Mouse (Mus musculus) limb, embryonic 12.5 days (tissue): ENCODE measurements around the gene Shisa3. TPM values are rescaled to one million over a fixed set of nuclear protein-coding genes. Genes with fewer than 3 reads are reported as not detected.

Experiments
- ATAC-seq: fragments of 200-750 bp; cut with Nextera tagmentation; 2 replicates; pipeline ENCODE4 v1.8.0; 2017; ENCODE audit warnings: low read depth, moderate TSS enrichment; ENCODE audit not compliant: insufficient number of reproducible peaks, insufficient read depth, low FRiP score, low TSS enrichment
- H3K27ac ChIP-seq: fragments of 300-500 bp; sonication (generic); 2 replicates; pipeline ENCODE4 v1.5.1; 2016; ENCODE audit warnings: mild to moderate bottlenecking, moderate library complexity
- H3K27me3 ChIP-seq: fragments of 300-500 bp; sonication (generic); 2 replicates; pipeline ENCODE4 v1.6.1; 2016; ENCODE audit warnings: mild to moderate bottlenecking, moderate library complexity
- H3K36me3 ChIP-seq: fragments of 300-500 bp; sonication (generic); 2 replicates; pipeline ENCODE4 v1.6.1; 2016; ENCODE audit warnings: mild to moderate bottlenecking, moderate library complexity
- H3K4me1 ChIP-seq: fragments of 300-500 bp; sonication (generic); replicated peaks from 2 replicates; pipeline ENCODE4 v1.6.1; 2016
- H3K4me2 ChIP-seq: fragments of 300-500 bp; sonication (generic); 2 replicates; pipeline ENCODE4 v1.6.1; 2016; ENCODE audit warnings: mild to moderate bottlenecking, moderate library complexity
- H3K4me3 ChIP-seq: fragments of 300-500 bp; sonication (generic); replicated peaks from 2 replicates; pipeline ENCODE4 v1.5.1; 2016; ENCODE audit warnings: mild to moderate bottlenecking
- H3K9ac ChIP-seq: fragments of 300-500 bp; sonication (generic); replicated peaks from 2 replicates; pipeline ENCODE4 v1.6.1; 2016; ENCODE audit warnings: mild to moderate bottlenecking, moderate library complexity
- H3K9me3 ChIP-seq: fragments of 300-500 bp; sonication (generic); 2 replicates; pipeline ENCODE4 v1.6.1; 2016; ENCODE audit warnings: mild to moderate bottlenecking, moderate library complexity
- WGBS: fragments of 180-500 bp; shearing (Covaris S2); methylation state at CpG from one replicate; pipeline ENCODE4 v1.1.7; 2016; 5-methylcytosine and 5-hydroxymethylcytosine counted together
- microRNA-seq: library from miRNA; unstranded; fragments of <30 nt; microRNA quantifications from one replicate; pipeline ENCODE4, GENCODE M21; 2017
- polyA plus RNA-seq: library from polyadenylated mRNA; unstranded; fragments of >200 nt; fragmentation: Nextera tagmentation; extraction: Ambion mirVana; gene quantifications from 2 replicates; pipeline ENCODE4 v1.2.1, GENCODE M21; 2016

Gene Shisa3
- polyA plus RNA-seq, 1 experiment from 2014 or later: 9.2 TPM

GRCm38 (mm10) chr5:67654572-67654971 lies 46.9 kb downstream of the Shisa3 start:
- Histone ChIP-seq H3K36me3 (no peaks in the 10 kb centered on the region), H3K4me1 (peaks cover 8% of the 10 kb centered on the region), H3K27ac (no peak overlapping the region), H3K4me3 (no peak overlapping the region), H3K27me3 (peaks cover 10% of the 10 kb centered on the region; the same call in 1 of the 2 replicates), H3K4me2 (no peak overlapping the region), H3K9ac (no peak overlapping the region), H3K9me3 (no peaks in the 10 kb centered on the region)
- no peak for ATAC-seq
- WGBS: 80% methylated on average over 5 of the region's 5 CpGs

GRCm38 (mm10) chr5:67655696-67656519 lies 48.2 kb downstream of the Shisa3 start:
- Histone ChIP-seq H3K27me3 (0 out of 2 replicates have a peak, but pooled peaks cover 6% of the 10 kb centered on the region), H3K4me1 (peaks cover 8% of the 10 kb centered on the region), H3K36me3 (no peaks in the 10 kb centered on the region), H3K27ac (no peak overlapping the region), H3K4me2 (no peak overlapping the region), H3K9me3 (no peaks in the 10 kb centered on the region), H3K9ac (no peak overlapping the region), H3K4me3 (no peak overlapping the region)
- no peak for ATAC-seq
- 65% methylated on average over 14 of the region's 14 CpGs for WGBS

- H3K27me3 ChIP-seq: 0 out of 2 replicates have a peak, but pooled peaks cover 6% of the 10 kb centered on the region
These were observed 49.2 kb downstream of the Shisa3 start for GRCm38 (mm10) chr5:67656821-67657259.

GRCm38 (mm10) chr5:67659864-67660263 lies 52.2 kb downstream of the Shisa3 start:
- H3K4me1 ChIP-seq: peaks cover 13% of the 10 kb centered on the region
- no peak overlapping the region for H3K4me2 ChIP-seq
- H3K27ac ChIP-seq: no peak overlapping the region
- H3K27me3 ChIP-seq: 0 out of 2 replicates have a peak, but pooled peaks cover 3% of the 10 kb centered on the region
- no peak overlapping the region for H3K9ac ChIP-seq
- ATAC-seq: no peak
- H3K9me3 ChIP-seq: no peaks in the 10 kb centered on the region
- H3K36me3 ChIP-seq: no peaks in the 10 kb centered on the region
- 93% methylated on average over 9 of the region's 9 CpGs for WGBS
- no peak overlapping the region for H3K4me3 ChIP-seq

More at GRCm38 (mm10) chr5:67656821-67657259, 49.2 kb downstream of the Shisa3 start:
- Histone ChIP-seq H3K4me1 (peaks cover 8% of the 10 kb centered on the region), H3K9ac (no peak overlapping the region), H3K27ac (no peak overlapping the region), H3K4me3 (no peak overlapping the region), H3K4me2 (0 out of 2 replicates have a peak overlapping the region, but pooled peaks have one; percentile 13), H3K36me3 (no peaks in the 10 kb centered on the region), H3K9me3 (no peaks in the 10 kb centered on the region)
- ATAC-seq: no peak
- WGBS: 24% methylated on average over 13 of the region's 13 CpGs

- no peak overlapping the region for H3K27ac ChIP-seq
- H3K9me3 ChIP-seq: no peaks in the 10 kb centered on the region
- 48% methylated on average over 6 of the region's 6 CpGs for WGBS
- no peak overlapping the region for H3K4me3 ChIP-seq
- no peak for ATAC-seq
- peaks cover 6% of the 10 kb centered on the region for H3K4me1 ChIP-seq
- no peak overlapping the region for H3K9ac ChIP-seq
- H3K36me3 ChIP-seq: no peaks in the 10 kb centered on the region
- H3K4me2 ChIP-seq: no peak overlapping the region
- peaks cover 3% of the 10 kb centered on the region; the same call in 1 of the 2 replicates for H3K27me3 ChIP-seq
These were observed 55.0 kb downstream of the Shisa3 start for GRCm38 (mm10) chr5:67662715-67663114.

GRCm38 (mm10) chr5:67669436-67669896 lies 61.8 kb downstream of the Shisa3 start:
- no peak overlapping the region for H3K4me3 ChIP-seq
- no peak overlapping the region for H3K4me2 ChIP-seq
- no peak overlapping the region for H3K9ac ChIP-seq
- H3K4me1 ChIP-seq: peaks cover 13% of the 10 kb centered on the region; the same call in 1 of the 2 replicates
- no peaks in the 10 kb centered on the region for H3K9me3 ChIP-seq
- ATAC-seq: no peak
- 70% methylated on average over 13 of the region's 13 CpGs for WGBS
- peaks cover 3% of the 10 kb centered on the region; the same call in 1 of the 2 replicates for H3K27me3 ChIP-seq
- H3K36me3 ChIP-seq: no peaks in the 10 kb centered on the region
- H3K27ac ChIP-seq: no peak overlapping the region

DNA sequence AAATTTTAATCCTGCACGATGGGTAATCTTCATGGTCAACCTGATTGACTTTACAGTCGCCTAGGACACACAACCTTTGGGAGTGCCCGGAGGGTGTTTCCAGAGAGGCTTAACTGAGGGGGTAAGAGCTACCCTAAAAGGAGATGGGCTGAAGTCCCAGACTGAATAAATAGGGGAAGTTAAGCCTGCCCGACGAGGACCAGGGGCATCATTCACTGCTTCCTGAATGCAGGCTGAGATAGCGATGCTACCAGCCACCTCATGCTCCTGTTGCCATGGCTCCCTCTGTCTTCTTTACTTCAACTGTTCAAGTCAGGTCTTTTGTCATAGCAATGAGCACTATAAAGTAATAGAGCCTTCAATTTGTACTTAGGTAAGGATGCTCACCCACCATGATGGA lies 62.5 kb downstream of the Shisa3 start:
- Histone ChIP-seq H3K9me3 (no peaks in the 10 kb centered on the region), H3K27ac (no peak overlapping the region), H3K36me3 (no peaks in the 10 kb centered on the region), H3K27me3 (peaks cover 3% of the 10 kb centered on the region; the same call in 1 of the 2 replicates), H3K4me2 (no peak overlapping the region), H3K9ac (no peak overlapping the region), H3K4me3 (no peak overlapping the region), H3K4me1 (peaks cover 13% of the 10 kb centered on the region; the same call in 1 of the 2 replicates)
- ATAC-seq: no peak
- 80% methylated on average over 6 of the region's 6 CpGs for WGBS

DNA sequence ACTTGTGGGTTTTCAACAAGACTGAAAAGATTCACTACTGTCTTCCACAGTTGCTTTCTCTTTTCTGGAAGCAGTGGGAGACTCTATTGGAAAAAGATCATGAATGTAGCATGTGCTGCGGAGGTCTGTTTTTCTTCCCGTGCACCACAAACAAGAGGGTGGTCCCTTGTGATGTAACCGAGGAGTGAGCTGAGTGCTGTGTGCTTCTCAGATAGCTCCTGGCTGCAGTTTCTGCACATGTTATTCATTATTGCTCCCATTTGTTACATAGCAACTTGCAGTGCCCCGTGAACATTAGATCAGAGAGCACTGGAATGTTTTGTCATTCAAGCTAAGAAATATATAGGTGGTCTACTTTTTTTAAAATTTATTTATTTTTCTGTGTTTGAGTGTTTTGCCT lies 65.3 kb downstream of the Shisa3 start:
- Histone ChIP-seq H3K4me2 (no peak overlapping the region), H3K36me3 (no peaks in the 10 kb centered on the region), H3K27me3 (no peaks in the 10 kb centered on the region), H3K9ac (no peak overlapping the region), H3K27ac (no peak overlapping the region), H3K4me3 (no peak overlapping the region), H3K9me3 (no peaks in the 10 kb centered on the region), H3K4me1 (peaks cover 13% of the 10 kb centered on the region; the same call in 1 of the 2 replicates)
- 0 out of 2 replicates have a peak, but pooled peaks have one; percentile 68 for ATAC-seq
- WGBS: 23% methylated on average over 4 of the region's 4 CpGs

Small RNA genes lying within 50 kb of the gene (microRNA-seq; reads per million reads assigned to microRNA genes)
- gene Gm23617: not detected

Other genes with a start within 250 kb of the Shisa3 start
- gene Bend4, start 179.6 kb upstream of the Shisa3 start, polyA plus RNA-seq: 7.8 and 8.3 TPM in 2 replicates
- gene Atp8a1, start 239.6 kb downstream of the Shisa3 start, polyA plus RNA-seq: 7.0 and 7.2 TPM in 2 replicates